Mouse (Mus musculus) liver, embryonic 13.5 days (tissue): ENCODE results near the gene Hdac4. TPM values are rescaled to one million over a fixed set of nuclear protein-coding genes. Genes with fewer than 3 reads are reported as not detected.

Experiments used
- ATAC-seq: fragments of 200-750 bp; cut with Nextera tagmentation; 2 replicates; pipeline ENCODE4 v1.8.0; 2017; ENCODE audit warnings: low read depth, mild to moderate bottlenecking, moderate number of reproducible peaks, moderate library complexity
- DNase-seq: peaks from one replicate; pipeline ENCODE4 v3.0.0; 2022
- H3K27ac ChIP-seq: fragments of 300-500 bp; sonication (generic); 2 replicates; pipeline ENCODE4 v1.5.1; 2015; ENCODE audit warnings: moderate library complexity, mild to moderate bottlenecking, inconsistent platforms
- H3K27me3 ChIP-seq: fragments of 300-500 bp; sonication (generic); 2 replicates; pipeline ENCODE4 v1.6.1; 2015; ENCODE audit warnings: mild to moderate bottlenecking, inconsistent platforms
- H3K36me3 ChIP-seq: fragments of 300-500 bp; sonication (generic); 2 replicates; pipeline ENCODE4 v1.6.1; 2015; ENCODE audit warnings: mild to moderate bottlenecking, inconsistent platforms
- H3K4me1 ChIP-seq: fragments of 300-500 bp; sonication (generic); replicated peaks from 2 replicates; pipeline ENCODE4 v1.6.1; 2015; ENCODE audit warnings: inconsistent platforms
- H3K4me2 ChIP-seq: fragments of 300-500 bp; sonication (generic); 2 replicates; pipeline ENCODE4 v1.6.1; 2015; ENCODE audit warnings: inconsistent platforms, mild to moderate bottlenecking, moderate library complexity
- H3K4me3 ChIP-seq: fragments of 300-500 bp; sonication (generic); replicated peaks from 2 replicates; pipeline ENCODE4 v1.5.1; 2015; ENCODE audit warnings: mild to moderate bottlenecking, inconsistent platforms
- H3K9ac ChIP-seq: fragments of 300-500 bp; sonication (generic); 2 replicates; pipeline ENCODE4 v1.6.1; 2015; ENCODE audit warnings: mild to moderate bottlenecking, inconsistent platforms
- H3K9me3 ChIP-seq: fragments of 300-500 bp; sonication (generic); replicated peaks from 2 replicates; pipeline ENCODE4 v1.6.1; 2016; ENCODE audit warnings: inconsistent platforms
- WGBS: fragments of 180-500 bp; shearing (Covaris S2); methylation state at CpG from one replicate; pipeline ENCODE4 v1.1.7; 2015; ENCODE audit not compliant: insufficient replicate concordance; 5-methylcytosine and 5-hydroxymethylcytosine counted together
- polyA plus RNA-seq: library from polyadenylated mRNA; unstranded; fragments of >200 nt; fragmentation: Nextera tagmentation; extraction: Ambion mirVana; gene quantifications from 2 replicates; pipeline ENCODE4 v1.2.1, GENCODE M21; 2015

Gene Hdac4
- polyA plus RNA-seq, 1 experiment from 2014 or later: 3.9 TPM

DNA sequence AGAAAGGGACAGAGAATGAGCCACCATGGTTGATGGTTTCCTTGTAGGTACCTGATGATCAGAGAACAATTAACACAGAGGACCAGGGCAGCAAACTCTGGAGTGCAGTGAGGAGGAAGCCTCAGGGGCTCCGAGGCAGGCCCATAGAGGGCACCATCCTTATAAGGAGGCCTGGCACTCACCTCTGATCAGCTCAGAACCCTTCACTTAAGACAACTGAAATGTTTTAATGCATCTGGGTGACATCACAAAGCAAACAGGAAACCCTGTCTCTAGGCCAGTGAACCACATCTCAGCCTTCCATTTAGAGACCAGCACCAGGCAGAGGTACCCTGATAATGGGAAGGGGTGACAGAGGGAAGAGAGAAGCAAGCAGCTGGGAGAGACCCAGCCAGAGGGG, 188.8 kb downstream of the Hdac4 start:
- ATAC-seq (no peak), DNase-seq (no peak)
- WGBS: 48% methylated on average over 1 of the region's 1 CpGs
- H3K36me3 ChIP-seq: peaks cover 3% of the 10 kb centered on the region
- no peak overlapping the region for H3K27ac ChIP-seq
- no peak overlapping the region for H3K4me3 ChIP-seq
- H3K4me1 ChIP-seq: no peaks in the 10 kb centered on the region
- H3K9me3 ChIP-seq: no peaks in the 10 kb centered on the region
- no peak overlapping the region for H3K4me2 ChIP-seq
- H3K27me3 ChIP-seq: no peaks in the 10 kb centered on the region
- H3K9ac ChIP-seq: no peak overlapping the region

- Histone ChIP-seq H3K4me2 (no peak overlapping the region), H3K27me3 (no peaks in the 10 kb centered on the region), H3K4me1 (no peaks in the 10 kb centered on the region), H3K36me3 (peaks cover 9% of the 10 kb centered on the region), H3K9ac (no peak overlapping the region), H3K4me3 (no peak overlapping the region), H3K27ac (no peak overlapping the region), H3K9me3 (no peaks in the 10 kb centered on the region)
- DNase-seq (no peak), ATAC-seq (no peak)
- WGBS: 49% methylated on average over 2 of the region's 2 CpGs
Measured at GRCm38 (mm10) chr1:92005617-92005940, 189.9 kb downstream of the Hdac4 start.

DNA sequence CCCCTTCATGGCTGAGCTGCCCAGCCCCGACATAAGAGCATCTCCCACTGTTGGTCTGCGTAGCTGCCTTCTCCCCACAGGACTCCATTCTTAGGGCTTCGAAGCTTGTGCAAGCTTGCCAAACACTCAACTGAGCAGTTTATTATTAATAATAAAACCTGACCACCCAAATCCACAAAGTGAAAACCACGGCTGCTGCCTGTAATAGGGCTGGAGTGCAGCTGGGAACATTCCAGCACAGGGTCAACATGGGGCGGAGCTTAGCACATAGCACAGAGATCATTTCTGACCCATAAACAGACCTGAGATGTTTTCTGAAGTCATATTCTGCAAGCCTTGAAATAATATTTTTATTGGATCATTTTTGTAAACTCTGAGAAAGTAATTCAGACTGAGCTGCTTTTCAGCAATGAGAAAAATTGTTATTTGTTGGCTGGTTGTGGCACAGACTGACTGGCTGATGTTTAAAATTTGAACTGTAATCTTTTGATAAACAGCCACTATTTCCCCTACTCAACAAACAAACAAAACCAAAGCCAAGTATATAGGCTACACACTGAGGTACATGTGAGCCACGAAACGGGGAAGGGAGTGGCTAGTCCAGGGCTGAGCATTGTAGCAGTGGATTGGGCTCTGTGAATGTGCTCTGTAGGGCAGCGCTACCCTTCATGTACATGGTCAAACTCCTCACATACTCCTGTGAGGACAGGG, 190.4 kb downstream of the Hdac4 start:
- no peaks in the 10 kb centered on the region for H3K27me3 ChIP-seq
- no peak overlapping the region for H3K9ac ChIP-seq
- DNase-seq (no peak), ATAC-seq (no peak)
- WGBS: 74% methylated on average over 8 of the region's 8 CpGs
- H3K4me1 ChIP-seq: no peaks in the 10 kb centered on the region
- H3K27ac ChIP-seq: no peak overlapping the region
- H3K36me3 ChIP-seq: peaks cover 9% of the 10 kb centered on the region
- no peak overlapping the region for H3K4me3 ChIP-seq
- no peaks in the 10 kb centered on the region for H3K9me3 ChIP-seq
- H3K4me2 ChIP-seq: no peak overlapping the region

- Histone ChIP-seq H3K4me1 (no peaks in the 10 kb centered on the region), H3K36me3 (peaks cover 9% of the 10 kb centered on the region), H3K9me3 (no peaks in the 10 kb centered on the region), H3K27ac (no peak overlapping the region), H3K4me2 (no peak overlapping the region), H3K27me3 (no peaks in the 10 kb centered on the region), H3K4me3 (no peak overlapping the region), H3K9ac (no peak overlapping the region)
- no peak for DNase-seq
- WGBS: 46% methylated on average over 1 of the region's 1 CpGs
- ATAC-seq: no peak
Measured at GRCm38 (mm10) chr1:92004122-92004521, 191.4 kb downstream of the Hdac4 start.

GRCm38 (mm10) chr1:92000226-92000625, 195.3 kb downstream of the Hdac4 start:
- H3K4me2 ChIP-seq: no peak overlapping the region
- no peak overlapping the region for H3K27ac ChIP-seq
- no peaks in the 10 kb centered on the region for H3K27me3 ChIP-seq
- H3K9ac ChIP-seq: no peak overlapping the region
- H3K9me3 ChIP-seq: no peaks in the 10 kb centered on the region
- H3K4me1 ChIP-seq: no peaks in the 10 kb centered on the region
- H3K36me3 ChIP-seq: peaks cover 9% of the 10 kb centered on the region
- DNase-seq (no peak), ATAC-seq (no peak)
- no peak overlapping the region for H3K4me3 ChIP-seq
- whole genome bisulfite sequencing: 77% methylated on average over 2 of the region's 2 CpGs

- 79% methylated on average over 9 of the region's 9 CpGs for WGBS
- no peak overlapping the region for H3K4me2 ChIP-seq
- no peaks in the 10 kb centered on the region for H3K4me1 ChIP-seq
- peaks cover 22% of the 10 kb centered on the region for H3K36me3 ChIP-seq
- H3K9me3 ChIP-seq: no peaks in the 10 kb centered on the region
- H3K27me3 ChIP-seq: no peaks in the 10 kb centered on the region
- no peak overlapping the region for H3K4me3 ChIP-seq
- H3K27ac ChIP-seq: no peak overlapping the region
- no peak overlapping the region for H3K9ac ChIP-seq
- no peak for ATAC-seq
- DNase-seq: no peak
Measured at GRCm38 (mm10) chr1:91993658-91994165, 201.8 kb downstream of the Hdac4 start.

GRCm38 (mm10) chr1:91992652-91993051, 202.8 kb downstream of the Hdac4 start:
- H3K36me3 ChIP-seq: peaks cover 22% of the 10 kb centered on the region
- no peak for ATAC-seq

DNA sequence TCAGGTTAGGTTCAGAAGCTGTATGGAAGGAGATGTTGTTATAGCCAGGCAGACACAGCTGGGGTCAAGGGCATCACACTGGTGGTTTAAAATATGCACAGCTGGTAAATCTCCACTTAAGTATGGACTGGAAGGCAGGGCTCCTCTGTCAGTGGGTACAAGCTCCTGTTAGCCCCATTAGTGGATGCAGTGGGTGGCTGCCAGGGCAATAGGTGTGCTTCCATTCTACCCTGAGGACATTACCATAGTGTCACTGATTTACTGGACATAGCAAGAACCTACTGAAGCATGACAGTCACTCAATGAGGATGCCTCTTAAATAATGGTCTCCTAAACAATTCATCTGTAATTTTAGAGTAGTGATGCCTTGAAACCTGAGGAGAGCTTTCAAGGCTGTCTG, 203.9 kb downstream of the Hdac4 start:
- H3K36me3 ChIP-seq: peaks cover 27% of the 10 kb centered on the region
- ATAC-seq: no peak
- no peak overlapping the region for H3K4me2 ChIP-seq
- H3K4me1 ChIP-seq: no peaks in the 10 kb centered on the region
- H3K4me3 ChIP-seq: no peak overlapping the region
- H3K27ac ChIP-seq: no peak overlapping the region
- no peak overlapping the region for H3K9ac ChIP-seq
- no peaks in the 10 kb centered on the region for H3K27me3 ChIP-seq
- no peak for DNase-seq
- H3K9me3 ChIP-seq: no peaks in the 10 kb centered on the region

More at GRCm38 (mm10) chr1:91992652-91993051, 202.8 kb downstream of the Hdac4 start:
- 56% methylated on average over 3 of the region's 3 CpGs for WGBS
- Histone ChIP-seq H3K9me3 (no peaks in the 10 kb centered on the region), H3K4me2 (no peak overlapping the region), H3K27ac (no peak overlapping the region), H3K9ac (no peak overlapping the region), H3K27me3 (no peaks in the 10 kb centered on the region), H3K4me1 (no peaks in the 10 kb centered on the region), H3K4me3 (no peak overlapping the region)
- no peak for DNase-seq

GRCm38 (mm10) chr1:91990852-91991251, 204.6 kb downstream of the Hdac4 start:
- H3K4me3 ChIP-seq: no peak overlapping the region
- no peaks in the 10 kb centered on the region for H3K4me1 ChIP-seq
- H3K4me2 ChIP-seq: no peak overlapping the region
- 82% methylated on average over 5 of the region's 5 CpGs for WGBS
- H3K9ac ChIP-seq: no peak overlapping the region
- ATAC-seq (no peak), DNase-seq (no peak)
- H3K27ac ChIP-seq: no peak overlapping the region
- H3K9me3 ChIP-seq: no peaks in the 10 kb centered on the region
- H3K36me3 ChIP-seq: peaks cover 27% of the 10 kb centered on the region
- H3K27me3 ChIP-seq: no peaks in the 10 kb centered on the region

GRCm38 (mm10) chr1:91988866-91989265, 206.6 kb downstream of the Hdac4 start:
- H3K4me2 ChIP-seq: no peak overlapping the region
- H3K9ac ChIP-seq: no peak overlapping the region
- H3K36me3 ChIP-seq: peaks cover 27% of the 10 kb centered on the region
- H3K27ac ChIP-seq: no peak overlapping the region
- ATAC-seq: no peak
- 73% methylated on average over 1 of the region's 1 CpGs for WGBS
- H3K9me3 ChIP-seq: no peaks in the 10 kb centered on the region
- no peak for DNase-seq
- H3K4me3 ChIP-seq: no peak overlapping the region
- no peaks in the 10 kb centered on the region for H3K27me3 ChIP-seq
- H3K4me1 ChIP-seq: no peaks in the 10 kb centered on the region

DNA sequence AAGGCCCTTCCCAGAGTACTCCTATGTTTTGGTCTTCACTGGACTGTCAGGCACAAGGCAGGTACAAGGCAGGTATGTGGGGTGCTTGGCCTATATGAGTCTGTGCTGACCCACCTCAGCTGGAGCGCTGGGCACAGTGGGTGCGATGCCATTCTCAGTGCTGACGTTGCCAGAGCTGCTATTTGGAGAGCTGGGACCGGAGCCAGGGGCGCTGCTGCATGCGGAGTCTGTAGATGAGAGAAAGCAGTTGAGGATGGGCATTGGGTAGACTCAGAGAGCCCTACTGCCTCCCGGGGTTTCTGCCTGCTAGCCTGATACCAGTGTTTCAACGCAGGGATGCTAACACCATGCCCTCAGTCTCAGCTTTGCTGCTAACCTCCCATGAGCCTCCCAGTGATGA, 208.1 kb downstream of the Hdac4 start:
- no peak for DNase-seq
- Histone ChIP-seq H3K4me3 (no peak overlapping the region), H3K4me2 (no peak overlapping the region), H3K27me3 (no peaks in the 10 kb centered on the region), H3K36me3 (peaks cover 26% of the 10 kb centered on the region), H3K9ac (no peak overlapping the region), H3K27ac (no peak overlapping the region), H3K4me1 (no peaks in the 10 kb centered on the region), H3K9me3 (no peaks in the 10 kb centered on the region)
- WGBS: 87% methylated on average over 8 of the region's 8 CpGs
- ATAC-seq: no peak

GRCm38 (mm10) chr1:91985783-91986182, 209.7 kb downstream of the Hdac4 start:
- ATAC-seq (no peak), DNase-seq (no peak)
- H3K4me3 ChIP-seq: no peak overlapping the region
- no peaks in the 10 kb centered on the region for H3K4me1 ChIP-seq
- H3K36me3 ChIP-seq: peaks cover 30% of the 10 kb centered on the region
- H3K27ac ChIP-seq: no peak overlapping the region
- no peaks in the 10 kb centered on the region for H3K27me3 ChIP-seq
- H3K9ac ChIP-seq: no peak overlapping the region
- no peak overlapping the region for H3K4me2 ChIP-seq
- no peaks in the 10 kb centered on the region for H3K9me3 ChIP-seq
